Mouse (Mus musculus) heart, embryonic 16.5 days (tissue): ENCODE results near the gene Pcnt. TPM values are rescaled to one million over a fixed set of nuclear protein-coding genes. Genes with fewer than 3 reads are reported as not detected.

ENCODE experiments used
- ATAC-seq: fragments of 200-750 bp; cut with Nextera tagmentation; replicated peaks from 2 replicates; pipeline ENCODE4 v1.8.0; 2017; ENCODE audit warnings: moderate number of reproducible peaks; ENCODE audit not compliant: insufficient read depth, low FRiP score; ENCODE audit errors: extremely low read depth
- H3K27ac ChIP-seq: fragments of 300-500 bp; sonication (generic); 2 replicates; pipeline ENCODE4 v1.5.1; 2014; ENCODE audit warnings: mild to moderate bottlenecking, low read length, control low read depth, moderate library complexity
- H3K27me3 ChIP-seq: fragments of 300-500 bp; sonication (generic); 2 replicates; pipeline ENCODE4 v1.6.1; 2014; ENCODE audit warnings: low read length, mixed read lengths; ENCODE audit not compliant: control insufficient read depth, insufficient read depth
- H3K36me3 ChIP-seq: fragments of 300-500 bp; sonication (generic); 2 replicates; pipeline ENCODE4 v1.6.1; 2014; ENCODE audit not compliant: control insufficient read depth, insufficient read depth
- H3K4me1 ChIP-seq: fragments of 300-500 bp; sonication (generic); 2 replicates; pipeline ENCODE4 v1.6.1; 2014; ENCODE audit warnings: low read length, mixed read lengths; ENCODE audit not compliant: control insufficient read depth, insufficient read depth
- H3K4me2 ChIP-seq: fragments of 300-500 bp; sonication (generic); 2 replicates; pipeline ENCODE4 v1.6.1; 2014; ENCODE audit warnings: low read depth, mild to moderate bottlenecking, control low read depth, low read length
- H3K4me3 ChIP-seq: fragments of 300-500 bp; sonication (generic); 2 replicates; pipeline ENCODE4 v1.5.1; 2014; ENCODE audit warnings: mild to moderate bottlenecking, control low read depth, low read length
- H3K9ac ChIP-seq: fragments of 300-500 bp; sonication (generic); 2 replicates; pipeline ENCODE4 v1.6.1; 2014; ENCODE audit warnings: low read length, control low read depth
- H3K9me3 ChIP-seq: fragments of 300-500 bp; sonication (generic); replicated peaks from 2 replicates; pipeline ENCODE4 v1.6.1; 2016; ENCODE audit warnings: low read length; ENCODE audit not compliant: control insufficient read depth
- WGBS: fragments of 180-500 bp; shearing (Covaris S2); extraction: QIAGEN DNeasy Blood & Tissue Kit; methylation state at CpG from one replicate; pipeline ENCODE4 v1.1.7; 2014; 5-methylcytosine and 5-hydroxymethylcytosine counted together
- polyA plus RNA-seq: library from polyadenylated mRNA; unstranded; fragments of >200 nt; fragmentation: Nextera tagmentation; extraction: Ambion mirVana; gene quantifications from 2 replicates; pipeline ENCODE4 v1.2.1, GENCODE M21; 2015

The Pcnt gene
- polyA plus RNA-seq, 1 experiment from 2014 or later = 12.9 TPM

DNA sequence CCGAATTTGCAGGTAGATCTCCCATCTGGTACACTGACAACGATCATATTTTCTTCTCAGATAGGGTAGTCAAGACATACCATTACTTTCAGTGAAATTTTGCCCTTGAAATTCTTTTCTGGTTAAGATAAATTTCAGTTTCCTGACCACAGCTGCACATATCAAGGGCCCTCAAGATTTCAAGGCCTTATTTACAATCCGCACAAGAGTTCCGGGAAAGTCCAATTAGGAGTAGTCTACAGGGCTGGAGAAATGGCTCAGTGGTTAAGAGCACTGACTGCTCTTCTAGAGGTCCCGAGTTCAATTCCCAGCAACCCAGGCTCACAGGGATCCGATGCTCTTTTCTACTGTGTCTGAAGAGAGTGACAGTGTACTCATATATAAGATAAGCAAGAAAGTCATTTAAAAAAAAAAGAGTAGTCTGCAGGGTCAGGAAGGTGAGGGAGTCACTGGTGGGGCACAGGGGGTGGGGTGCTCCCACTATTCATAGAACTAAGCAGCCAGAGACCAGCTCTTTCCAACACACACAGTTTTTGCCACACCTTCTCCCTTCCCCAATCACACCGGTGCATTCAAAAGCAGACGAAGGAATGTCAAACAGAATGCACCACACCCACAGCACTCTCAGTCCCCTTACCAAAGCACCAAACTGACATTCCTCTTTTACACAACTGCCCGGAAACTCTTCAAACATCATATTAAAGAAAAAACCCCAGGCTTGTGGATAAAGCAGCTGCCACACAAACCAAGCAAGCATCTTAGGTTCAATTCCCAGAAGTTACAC is 3.3 kb downstream of the Pcnt start:
- Histone ChIP-seq H3K9me3 (no peaks in the 10 kb centered on the region), H3K27ac (no peak overlapping the region), H3K27me3 (no peaks in the 10 kb centered on the region), H3K4me2 (no peak overlapping the region), H3K9ac (no peak overlapping the region), H3K4me1 (peaks cover 13% of the 10 kb centered on the region), H3K36me3 (peaks cover 42% of the 10 kb centered on the region), H3K4me3 (no peak overlapping the region)
- 85% methylated on average over 9 of the region's 9 CpGs for WGBS
- ATAC-seq = no peak

DNA sequence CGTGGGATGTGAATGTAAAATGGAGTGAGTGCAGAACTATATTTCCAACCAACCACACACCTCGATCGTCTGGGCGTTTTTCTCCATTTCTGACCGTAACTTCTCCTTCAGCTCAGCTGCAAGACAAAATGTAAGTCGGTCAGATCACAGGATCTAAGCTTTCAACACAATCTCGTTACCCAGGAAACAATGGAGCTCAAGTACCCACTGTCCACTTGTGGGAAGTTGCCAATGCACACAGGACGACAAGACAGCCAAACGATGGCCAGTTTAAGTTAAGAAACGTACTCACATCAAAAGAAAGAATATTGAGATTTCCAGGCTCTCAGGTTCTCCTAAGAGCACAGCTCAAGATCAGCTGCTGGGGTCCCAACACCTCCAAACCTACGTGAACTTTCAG is 8.7 kb downstream of the Pcnt start:
- H3K27ac ChIP-seq = no peak overlapping the region
- 88% methylated on average over 11 of the region's 11 CpGs for WGBS
- no peak for ATAC-seq
- H3K27me3 ChIP-seq = no peaks in the 10 kb centered on the region
- no peak overlapping the region for H3K4me2 ChIP-seq
- H3K4me3 ChIP-seq = no peak overlapping the region
- H3K9ac ChIP-seq = no peak overlapping the region
- H3K36me3 ChIP-seq = peaks cover 78% of the 10 kb centered on the region
- H3K4me1 ChIP-seq = no peaks in the 10 kb centered on the region
- no peaks in the 10 kb centered on the region for H3K9me3 ChIP-seq

DNA sequence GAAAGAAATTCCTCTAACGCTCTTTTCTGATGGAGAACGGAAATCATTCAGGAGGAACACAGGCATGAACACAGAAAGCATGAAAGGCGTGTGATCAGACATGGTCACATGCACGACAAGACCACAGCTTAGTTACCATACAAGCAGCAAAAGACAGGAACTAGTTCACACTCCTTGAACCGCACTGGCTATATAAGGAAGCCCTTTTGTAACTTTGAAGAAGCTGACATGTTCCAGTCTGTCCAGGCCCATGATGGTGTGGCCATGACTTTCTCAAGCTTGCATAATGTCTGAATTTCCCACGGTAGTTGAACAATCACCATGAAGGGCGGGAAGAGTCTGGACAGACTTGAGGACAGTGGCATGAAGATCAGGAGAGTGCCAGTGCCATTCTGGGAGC is 16.9 kb downstream of the Pcnt start:
- no peak for ATAC-seq
- Histone ChIP-seq H3K27me3 (no peaks in the 10 kb centered on the region), H3K4me2 (no peak overlapping the region), H3K4me3 (no peak overlapping the region), H3K9ac (no peak overlapping the region), H3K4me1 (no peaks in the 10 kb centered on the region), H3K27ac (no peak overlapping the region), H3K9me3 (no peaks in the 10 kb centered on the region), H3K36me3 (peaks cover 68% of the 10 kb centered on the region)
- WGBS = 93% methylated on average over 7 of the region's 7 CpGs

DNA sequence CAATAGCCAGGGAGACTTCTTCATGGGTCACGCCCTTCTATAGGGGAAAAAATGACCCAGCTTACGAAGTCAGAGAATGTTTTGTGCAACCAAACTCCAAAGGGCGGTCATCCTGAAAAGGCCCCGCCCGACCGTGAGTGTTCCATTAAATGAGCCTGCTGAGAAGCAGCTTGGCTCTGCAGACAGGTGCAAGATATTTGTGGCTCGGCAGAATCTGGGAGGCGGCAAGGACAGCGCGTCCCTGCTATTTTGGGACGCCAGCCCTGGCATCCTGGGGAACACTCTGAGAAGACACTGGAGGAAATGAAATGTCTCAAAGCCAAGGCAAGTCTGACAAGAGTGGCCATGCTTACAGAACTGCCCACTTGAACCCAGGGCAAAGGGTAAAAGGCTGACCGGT is 25.8 kb downstream of the Pcnt start:
- WGBS = 58% methylated on average over 12 of the region's 12 CpGs
- H3K4me2 ChIP-seq = peak overlapping the region; percentile 19; the same call in 1 of the 2 replicates
- peaks cover 3% of the 10 kb centered on the region for H3K4me1 ChIP-seq
- peaks cover 56% of the 10 kb centered on the region for H3K36me3 ChIP-seq
- H3K9me3 ChIP-seq = no peaks in the 10 kb centered on the region
- H3K27me3 ChIP-seq = no peaks in the 10 kb centered on the region
- H3K9ac ChIP-seq = peak overlapping the region; percentile 47
- peak overlapping the region; percentile 94 for H3K27ac ChIP-seq
- no peak overlapping the region for H3K4me3 ChIP-seq
- ATAC-seq = peak; percentile 89

DNA sequence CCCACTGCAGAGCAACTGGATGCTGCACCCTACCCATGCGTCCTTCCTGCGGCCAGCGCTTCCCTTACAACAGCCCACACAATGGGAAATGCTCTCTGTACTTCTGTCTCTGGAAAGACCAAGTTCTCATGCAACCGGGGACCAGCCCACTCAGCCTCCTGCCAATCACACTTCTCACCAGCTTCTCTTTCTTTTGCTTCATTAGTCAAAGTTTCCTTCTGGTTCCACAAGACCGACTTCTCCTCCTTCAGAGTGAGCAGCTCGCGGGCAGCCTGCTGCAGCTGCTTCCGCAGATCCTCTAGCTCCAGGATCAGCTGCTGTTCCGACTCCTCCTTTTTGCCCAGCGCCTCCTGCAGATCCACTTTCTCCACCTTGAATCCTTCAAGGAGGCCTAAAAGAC is 34.1 kb downstream of the Pcnt start:
- Histone ChIP-seq H3K4me2 (no peak overlapping the region), H3K4me3 (no peak overlapping the region), H3K36me3 (peaks cover 63% of the 10 kb centered on the region), H3K9me3 (no peaks in the 10 kb centered on the region), H3K4me1 (no peaks in the 10 kb centered on the region), H3K27me3 (no peaks in the 10 kb centered on the region), H3K9ac (no peak overlapping the region), H3K27ac (no peak overlapping the region)
- no peak for ATAC-seq
- WGBS = 94% methylated on average over 10 of the region's 10 CpGs

DNA sequence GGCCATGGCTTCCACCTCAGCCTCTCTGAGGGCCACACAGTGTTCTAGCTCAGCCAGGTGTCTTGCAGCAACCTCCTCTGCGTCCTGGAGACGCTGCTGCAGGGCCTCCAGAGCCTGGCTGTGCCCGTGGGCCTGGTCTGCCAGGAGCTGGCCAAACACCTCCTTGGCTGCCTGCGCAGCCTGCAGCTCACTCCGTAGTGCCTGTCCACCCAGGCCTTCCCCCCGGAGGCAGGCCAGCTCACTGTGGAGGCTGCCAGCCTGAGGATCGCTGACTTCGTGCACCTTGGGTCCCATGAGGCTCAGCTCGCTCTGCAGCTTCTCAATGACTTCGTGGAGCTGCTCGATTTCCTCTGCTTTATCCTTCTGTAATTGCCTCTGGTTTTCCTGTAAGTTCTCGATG is 50.0 kb downstream of the Pcnt start:
- no peaks in the 10 kb centered on the region for H3K9me3 ChIP-seq
- no peak overlapping the region for H3K4me3 ChIP-seq
- H3K27me3 ChIP-seq = no peaks in the 10 kb centered on the region
- H3K27ac ChIP-seq = no peak overlapping the region
- H3K4me2 ChIP-seq = no peak overlapping the region
- no peak overlapping the region for H3K9ac ChIP-seq
- 96% methylated on average over 12 of the region's 12 CpGs for WGBS
- no peak for ATAC-seq
- no peaks in the 10 kb centered on the region for H3K4me1 ChIP-seq
- H3K36me3 ChIP-seq = peaks cover 38% of the 10 kb centered on the region

DNA sequence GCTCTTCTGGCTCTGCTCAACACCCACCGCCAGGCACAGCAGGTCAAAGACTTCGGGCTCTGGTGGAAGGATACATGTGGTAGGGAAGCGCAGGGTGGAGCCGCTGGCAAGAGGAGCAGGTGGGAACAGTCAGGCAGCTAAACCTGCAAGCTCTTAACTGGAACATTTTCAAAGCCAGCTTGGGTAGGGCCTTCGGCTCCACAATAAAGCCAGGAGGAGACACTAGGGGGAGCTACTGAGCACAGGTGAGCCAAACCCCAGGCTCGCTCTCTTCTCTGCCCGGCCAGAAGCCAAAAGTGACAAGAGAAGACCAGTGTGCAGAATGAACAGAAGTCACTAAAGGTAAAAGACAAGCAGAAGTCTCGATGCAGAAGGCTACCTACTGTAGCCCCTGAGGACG is 50.8 kb downstream of the Pcnt start:
- H3K4me2 ChIP-seq = no peak overlapping the region
- ATAC-seq = no peak
- H3K4me3 ChIP-seq = no peak overlapping the region
- no peaks in the 10 kb centered on the region for H3K4me1 ChIP-seq
- no peaks in the 10 kb centered on the region for H3K27me3 ChIP-seq
- H3K36me3 ChIP-seq = peaks cover 41% of the 10 kb centered on the region
- no peaks in the 10 kb centered on the region for H3K9me3 ChIP-seq
- 87% methylated on average over 9 of the region's 9 CpGs for WGBS
- H3K27ac ChIP-seq = no peak overlapping the region
- no peak overlapping the region for H3K9ac ChIP-seq

DNA sequence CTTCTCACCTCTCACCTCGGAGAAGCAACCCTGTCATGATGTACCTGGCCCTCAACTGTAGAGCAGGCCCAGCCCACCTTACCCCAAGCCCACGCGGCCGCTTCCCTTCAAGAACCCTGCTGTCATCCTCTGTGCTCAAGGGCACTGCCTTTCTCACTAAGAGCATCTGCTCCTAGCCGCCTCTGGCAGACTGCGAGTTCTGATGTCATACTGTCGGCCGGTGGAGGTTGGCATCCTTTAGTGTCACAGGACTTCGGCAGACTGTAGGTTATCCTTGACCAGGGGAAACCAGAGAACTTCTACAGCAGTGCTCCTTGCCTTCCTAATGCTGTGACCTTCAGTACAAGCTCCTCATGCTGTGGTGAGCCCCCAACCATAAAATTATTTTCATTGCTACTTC is 51.4 kb downstream of the Pcnt start:
- H3K9me3 ChIP-seq = no peaks in the 10 kb centered on the region
- no peaks in the 10 kb centered on the region for H3K27me3 ChIP-seq
- no peak overlapping the region for H3K9ac ChIP-seq
- no peak overlapping the region for H3K27ac ChIP-seq
- H3K4me3 ChIP-seq = no peak overlapping the region
- 93% methylated on average over 9 of the region's 9 CpGs for WGBS
- H3K36me3 ChIP-seq = peaks cover 44% of the 10 kb centered on the region
- H3K4me1 ChIP-seq = no peaks in the 10 kb centered on the region
- no peak for ATAC-seq
- no peak overlapping the region for H3K4me2 ChIP-seq

DNA sequence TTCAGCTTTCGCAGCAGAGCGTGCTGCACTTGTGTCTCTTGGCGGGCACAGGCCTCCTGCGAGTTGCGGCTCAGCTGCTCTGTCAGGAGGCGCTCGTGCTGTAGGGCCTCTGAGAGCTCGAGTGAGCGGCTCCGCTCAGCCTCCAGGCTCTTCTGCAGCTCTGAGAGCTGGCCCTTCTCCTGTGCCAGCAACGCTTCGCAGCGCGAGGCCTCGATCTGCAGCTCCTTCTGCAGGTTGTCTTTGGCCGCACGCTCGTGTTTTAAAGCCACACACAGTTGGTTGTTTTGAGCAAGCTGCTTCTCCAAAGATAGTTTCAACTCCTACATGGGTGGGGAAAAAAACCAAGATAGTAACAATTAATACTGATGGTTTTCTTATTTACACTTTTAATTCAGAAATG is 67.6 kb downstream of the Pcnt start:
- Histone ChIP-seq H3K9ac (no peak overlapping the region), H3K27me3 (no peaks in the 10 kb centered on the region), H3K4me3 (no peak overlapping the region), H3K9me3 (no peaks in the 10 kb centered on the region), H3K4me1 (no peaks in the 10 kb centered on the region), H3K36me3 (peaks cover 47% of the 10 kb centered on the region), H3K27ac (no peak overlapping the region), H3K4me2 (no peak overlapping the region)
- ATAC-seq = no peak
- 93% methylated on average over 18 of the region's 18 CpGs for WGBS
